Mouse (Mus musculus): ENCODE measurements at regions not wholly inside any gene's neighbourhood (a gene's known extent, or its start where the extent isn't known, plus 50 kb on each side); places are given as distances from the start of the nearest gene placed in this dataset.

DNA sequence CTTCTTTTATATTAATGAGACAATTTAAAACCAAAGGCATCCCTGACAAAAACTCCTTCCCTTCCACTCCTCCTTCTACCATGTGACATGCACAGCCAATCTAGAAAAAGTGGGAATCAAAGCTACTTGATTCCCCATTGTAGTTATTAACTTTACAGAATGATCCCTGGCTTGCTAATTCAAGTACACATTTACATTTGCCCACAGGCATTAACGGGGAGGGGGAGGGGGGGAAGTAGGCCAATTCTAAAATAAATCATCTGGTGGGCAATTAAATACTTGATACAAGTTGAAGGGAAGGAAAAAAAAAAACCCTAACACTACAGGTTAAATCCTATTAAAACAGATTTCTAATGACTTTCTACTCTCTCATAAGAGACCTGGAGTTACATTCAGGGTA is 152.8 kb downstream of the Sox4 start:
- no peak overlapping the region for H3K27ac ChIP-seq (replicated peaks; ENCODE audit: insufficient read depth, low read depth, low read length)
- H3K4me1 ChIP-seq (ENCODE audit: control insufficient read depth, insufficient read depth, low read length) = no peaks in the 10 kb centered on the region
- H3K27me3 ChIP-seq (ENCODE audit: control insufficient read depth, insufficient read depth, low read length) = no peaks in the 10 kb centered on the region
- 85% methylated on average over 1 of the region's 1 CpGs for WGBS
- no peak for DNase-seq (ENCODE audit: extremely low read depth, low read depth, low spot score)
- no peak overlapping the region for H3K9ac ChIP-seq (ENCODE audit: low read depth, low read length)
- H3K4me3 ChIP-seq (ENCODE audit: insufficient read depth, low read depth, low read length) = no peak overlapping the region
- TF ChIP-seq CTCF (IDR thresholded peaks at IDR 0.05; ENCODE audit: low read depth, low read length) (no peak), POLR2A (IDR thresholded peaks at IDR 0.05; ENCODE audit: extremely low read depth, insufficient read depth, low read length) (no peak)
- H3K79me2 ChIP-seq (ENCODE audit: control insufficient read depth, insufficient read depth, low read length) = no peaks in the 10 kb centered on the region
- no peaks in the 10 kb centered on the region for H3K36me3 ChIP-seq (ENCODE audit: control insufficient read depth, insufficient read depth, low read length)

DNA sequence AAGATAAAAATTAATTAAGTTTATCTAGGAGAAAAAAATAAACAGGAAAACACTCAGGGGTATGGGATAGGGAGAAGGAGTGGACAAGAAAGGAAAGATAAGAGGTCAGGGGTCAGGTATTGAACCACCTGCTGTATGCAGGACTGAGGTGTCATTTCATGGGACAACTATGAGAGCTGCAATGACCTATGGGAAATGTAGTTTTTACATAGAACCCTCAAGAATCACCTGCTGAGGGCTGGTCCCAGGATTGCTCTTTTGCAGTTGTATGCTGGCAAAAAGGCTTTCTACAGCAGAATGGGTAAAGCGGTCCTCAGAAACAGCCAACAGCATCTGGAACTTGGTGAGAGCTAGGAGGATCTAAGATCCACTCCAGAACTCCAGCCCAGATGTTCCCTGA is 154.0 kb downstream of the Sox4 start:
- WGBS = 77% methylated on average over 1 of the region's 1 CpGs
- DNase-seq (ENCODE audit: extremely low read depth, low read depth, low spot score) = no peak
- TF ChIP-seq POLR2A (IDR thresholded peaks at IDR 0.05; ENCODE audit: extremely low read depth, insufficient read depth, low read length) (no peak), CTCF (IDR thresholded peaks at IDR 0.05; ENCODE audit: low read depth, low read length) (no peak)

DNA sequence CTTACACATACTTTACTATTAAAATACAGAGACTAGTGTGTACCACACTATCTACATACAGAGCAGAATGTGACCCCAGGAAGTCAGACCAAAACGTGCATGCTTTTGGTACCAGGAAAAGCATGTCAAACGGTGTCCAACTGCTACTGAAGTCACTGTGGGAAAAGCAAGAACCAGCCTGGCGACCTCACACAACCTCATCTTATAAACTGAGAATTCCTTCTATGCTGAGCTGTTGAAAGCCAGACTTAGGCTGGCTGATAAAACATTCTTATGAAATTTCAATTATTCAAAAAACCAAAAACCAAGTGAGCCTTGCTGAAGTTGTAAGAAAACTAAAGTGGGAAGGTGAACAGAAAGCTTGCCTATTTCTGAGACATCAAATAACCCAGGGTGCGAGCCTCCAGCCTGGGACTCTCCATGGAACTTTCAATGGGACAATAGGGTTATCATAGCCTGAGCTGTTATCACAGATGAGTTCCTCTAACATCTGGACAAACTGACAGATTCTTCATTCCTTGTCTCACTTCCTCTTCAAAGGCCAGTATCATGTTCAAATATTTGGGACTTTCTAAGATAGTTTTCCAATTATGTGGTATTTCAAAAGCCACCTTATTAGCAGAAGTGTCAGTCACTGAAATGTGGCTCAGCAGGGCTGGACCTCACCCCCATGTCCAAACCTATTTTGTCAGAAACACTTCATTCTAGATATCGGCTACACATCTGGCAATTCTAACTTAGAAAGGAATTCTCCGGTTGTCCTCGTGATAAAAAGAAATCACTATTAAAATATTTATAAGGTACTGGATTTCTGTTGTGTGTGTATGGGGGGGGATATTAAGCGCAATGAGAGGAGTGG is 155.7 kb downstream of the Sox4 start:
- Histone ChIP-seq H3K27ac (replicated peaks; ENCODE audit: insufficient read depth, low read depth, low read length) (no peak overlapping the region), H3K9ac (ENCODE audit: low read depth, low read length) (no peak overlapping the region), H3K36me3 (ENCODE audit: control insufficient read depth, insufficient read depth, low read length) (no peaks in the 10 kb centered on the region), H3K79me2 (ENCODE audit: control insufficient read depth, insufficient read depth, low read length) (no peaks in the 10 kb centered on the region), H3K4me1 (ENCODE audit: control insufficient read depth, insufficient read depth, low read length) (no peaks in the 10 kb centered on the region), H3K4me3 (ENCODE audit: insufficient read depth, low read depth, low read length) (no peak overlapping the region), H3K27me3 (ENCODE audit: control insufficient read depth, insufficient read depth, low read length) (no peaks in the 10 kb centered on the region)
- TF ChIP-seq POLR2A (IDR thresholded peaks at IDR 0.05; ENCODE audit: extremely low read depth, insufficient read depth, low read length) = no peak
- no peak for TF ChIP-seq CTCF (IDR thresholded peaks at IDR 0.05; ENCODE audit: low read depth, low read length)
- DNase-seq (ENCODE audit: extremely low read depth, low read depth, low spot score) = no peak
- WGBS = 78% methylated on average over 8 of the region's 8 CpGs

More for the DNA sequence above, 154.0 kb downstream of the Sox4 start:
- Histone ChIP-seq H3K36me3 (ENCODE audit: control insufficient read depth, insufficient read depth, low read length) (no peaks in the 10 kb centered on the region), H3K27me3 (ENCODE audit: control insufficient read depth, insufficient read depth, low read length) (no peaks in the 10 kb centered on the region), H3K79me2 (ENCODE audit: control insufficient read depth, insufficient read depth, low read length) (no peaks in the 10 kb centered on the region), H3K9ac (ENCODE audit: low read depth, low read length) (no peak overlapping the region), H3K4me1 (ENCODE audit: control insufficient read depth, insufficient read depth, low read length) (no peaks in the 10 kb centered on the region), H3K4me3 (ENCODE audit: insufficient read depth, low read depth, low read length) (no peak overlapping the region), H3K27ac (replicated peaks; ENCODE audit: insufficient read depth, low read depth, low read length) (no peak overlapping the region)

DNA sequence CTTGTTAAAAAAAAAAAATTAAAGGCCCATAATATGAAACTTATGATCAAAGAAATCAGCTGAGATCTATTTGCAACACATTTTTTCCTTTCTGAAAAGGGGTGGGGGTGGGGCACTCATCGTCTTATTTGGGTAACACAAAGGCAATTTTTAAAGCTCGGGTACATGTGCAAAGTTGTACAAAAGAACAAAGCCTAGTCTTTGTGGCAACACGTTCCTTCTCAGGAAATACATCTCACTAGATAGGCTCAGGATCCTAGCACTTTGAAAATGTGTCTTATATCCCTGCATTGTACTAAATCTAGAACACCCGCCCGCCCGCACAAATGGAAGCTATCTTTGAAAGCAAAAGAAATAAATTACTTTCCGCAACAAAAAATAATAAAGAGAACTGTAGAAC is 158.2 kb downstream of the Sox4 start:
- H3K36me3 ChIP-seq (ENCODE audit: control insufficient read depth, insufficient read depth, low read length) = no peaks in the 10 kb centered on the region
- H3K27me3 ChIP-seq (ENCODE audit: control insufficient read depth, insufficient read depth, low read length) = no peaks in the 10 kb centered on the region
- H3K79me2 ChIP-seq (ENCODE audit: control insufficient read depth, insufficient read depth, low read length) = no peaks in the 10 kb centered on the region
- H3K27ac ChIP-seq (replicated peaks; ENCODE audit: insufficient read depth, low read depth, low read length) = no peak overlapping the region
- TF ChIP-seq CTCF (IDR thresholded peaks at IDR 0.05; ENCODE audit: low read depth, low read length) (no peak), POLR2A (IDR thresholded peaks at IDR 0.05; ENCODE audit: extremely low read depth, insufficient read depth, low read length) (no peak)
- no peaks in the 10 kb centered on the region for H3K4me1 ChIP-seq (ENCODE audit: control insufficient read depth, insufficient read depth, low read length)
- WGBS = 90% methylated on average over 7 of the region's 7 CpGs
- no peak overlapping the region for H3K9ac ChIP-seq (ENCODE audit: low read depth, low read length)
- DNase-seq (ENCODE audit: extremely low read depth, low read depth, low spot score) = no peak
- H3K4me3 ChIP-seq (ENCODE audit: insufficient read depth, low read depth, low read length) = no peak overlapping the region

DNA sequence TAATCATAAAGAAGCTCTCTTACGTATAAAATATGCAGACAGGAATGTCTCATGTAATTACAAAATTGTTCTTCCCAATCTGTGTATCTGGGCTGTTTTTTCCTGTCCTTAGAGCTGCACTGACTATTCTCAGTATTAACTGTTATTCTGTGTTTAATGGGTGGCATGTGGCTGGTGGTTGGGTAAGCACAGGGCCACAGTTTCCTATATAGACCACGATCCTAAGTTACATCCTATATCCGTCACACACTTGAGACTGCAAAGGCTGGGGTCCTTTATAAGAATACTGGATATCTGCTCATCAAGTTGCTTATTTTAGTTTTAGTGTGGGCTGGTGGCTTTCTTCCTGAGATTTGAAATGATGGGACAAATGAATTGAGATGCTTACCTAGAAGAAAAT is 159.0 kb downstream of the Sox4 start:
- Histone ChIP-seq H3K27me3 (ENCODE audit: control insufficient read depth, insufficient read depth, low read length) (no peaks in the 10 kb centered on the region), H3K4me1 (ENCODE audit: control insufficient read depth, insufficient read depth, low read length) (no peaks in the 10 kb centered on the region), H3K9ac (ENCODE audit: low read depth, low read length) (no peak overlapping the region), H3K27ac (replicated peaks; ENCODE audit: insufficient read depth, low read depth, low read length) (no peak overlapping the region), H3K4me3 (ENCODE audit: insufficient read depth, low read depth, low read length) (no peak overlapping the region), H3K36me3 (ENCODE audit: control insufficient read depth, insufficient read depth, low read length) (no peaks in the 10 kb centered on the region), H3K79me2 (ENCODE audit: control insufficient read depth, insufficient read depth, low read length) (no peaks in the 10 kb centered on the region)
- 93% methylated on average over 3 of the region's 3 CpGs for WGBS
- TF ChIP-seq CTCF (IDR thresholded peaks at IDR 0.05; ENCODE audit: low read depth, low read length) (no peak), POLR2A (IDR thresholded peaks at IDR 0.05; ENCODE audit: extremely low read depth, insufficient read depth, low read length) (no peak)
- no peak for DNase-seq (ENCODE audit: extremely low read depth, low read depth, low spot score)
